Mouse (Mus musculus): Measurements from ENCODE around the gene Rap1gds1. TPM values are rescaled to one million over a fixed set of nuclear protein-coding genes. Genes with fewer than 3 reads are reported as not detected.

Gene Rap1gds1
- polyA plus RNA-seq (2017; shearing (Covaris generic)) = 100 to 1,000 TPM; 147 to 191 TPM

DNA sequence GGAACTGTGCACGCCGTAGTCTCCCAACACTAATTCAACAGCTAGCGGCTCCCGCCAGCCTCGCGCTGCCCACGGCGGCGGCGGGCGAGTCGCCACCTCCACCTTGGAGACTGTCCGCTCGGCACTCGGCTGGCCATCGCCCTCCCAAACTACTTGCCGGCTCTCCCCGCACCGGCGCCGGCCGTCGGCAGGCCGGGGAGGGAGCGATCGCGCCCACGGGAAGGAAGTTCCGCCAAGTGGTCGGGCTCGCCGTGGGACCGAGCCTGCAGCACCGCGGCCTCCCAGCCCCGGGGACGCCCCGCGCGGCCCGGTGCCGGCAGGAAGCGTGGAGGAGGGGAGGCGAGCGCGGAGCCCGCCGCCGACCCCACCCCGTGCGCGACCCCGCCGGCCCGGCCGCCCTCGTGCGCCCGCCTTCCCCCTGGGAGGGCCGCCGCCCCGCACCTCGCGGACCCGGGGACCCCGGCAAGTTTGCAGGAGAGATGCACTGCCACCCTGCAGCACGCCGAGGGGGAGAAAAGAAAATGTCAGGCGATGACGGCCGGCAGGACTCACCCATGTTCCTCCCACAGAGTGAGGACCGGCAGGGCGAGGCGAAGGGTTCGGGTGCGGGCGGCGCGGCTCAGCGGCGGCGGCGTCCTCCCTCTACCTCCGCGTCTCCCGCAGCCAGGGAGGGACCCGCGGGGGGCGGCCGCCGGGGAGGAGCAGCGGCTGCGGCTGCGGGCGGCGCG, at the start of gene Rap1gds1:
Rap1gds1 (minus strand) TSS at position 718 of the 728 bp plus-strand sequence.

Other genes starting within 250 kb of the Rap1gds1 start
- not detected for gene Stpg2, start 130.5 kb upstream of the Rap1gds1 start, polyA plus RNA-seq (2017; shearing (Covaris generic))